Mouse (Mus musculus) Patski (cell line): ENCODE measurements around the gene Hk2. TPM values are rescaled to one million over a fixed set of nuclear protein-coding genes. Genes with fewer than 3 reads are reported as not detected.

Experiments used
- ATAC-seq: fragments of 100-300 bp; one replicate; pipeline ENCODE4 v1.8.0; 2021
- CTCF ChIA-PET: fragments of 350-600 bp; sonication (Branson Sonifier 250); formaldehyde crosslinking; loops from one replicate; lab custom pipeline; 2022; ENCODE audit warnings: inconsistent platforms; lab: Charles Lee
- POLR2A ChIA-PET: fragments of 350-600 bp; sonication (Branson Sonifier 250); formaldehyde crosslinking; loops from one replicate; lab custom pipeline; 2022; ENCODE audit warnings: antibody characterized with exemption, inconsistent platforms; lab: Charles Lee
- DNase-seq: peaks from one replicate; pipeline ENCODE4 v3.0.0-alpha.2; 2011; ENCODE audit warnings: low read depth, low spot score
- H3K27me3 ChIP-seq: fragments of 371-371 bp; one replicate; pipeline ENCODE4 v1.5.1; 2021
- CTCF ChIP-seq: fragments of 100-300 bp; IDR thresholded peaks from one replicate; pipeline ENCODE4 v1.5.1; 2021
- in situ Hi-C: fragments of 300-500 bp; cut with MboI; formaldehyde crosslinking; loops from 3 replicates; pipeline ENCODE4 v1.11.1; 2018; ENCODE audit warnings: low pct_unique_long_range_greater_than_20kb, mixed read lengths
- polyA plus RNA-seq: library from polyadenylated mRNA; unstranded; gene quantifications from one replicate; pipeline ENCODE4 v1.2.3, GENCODE M21; 2021

Hk2 gene
- polyA plus RNA-seq, 1 experiment from 2014 or later, result 75.3 TPM

DNA sequence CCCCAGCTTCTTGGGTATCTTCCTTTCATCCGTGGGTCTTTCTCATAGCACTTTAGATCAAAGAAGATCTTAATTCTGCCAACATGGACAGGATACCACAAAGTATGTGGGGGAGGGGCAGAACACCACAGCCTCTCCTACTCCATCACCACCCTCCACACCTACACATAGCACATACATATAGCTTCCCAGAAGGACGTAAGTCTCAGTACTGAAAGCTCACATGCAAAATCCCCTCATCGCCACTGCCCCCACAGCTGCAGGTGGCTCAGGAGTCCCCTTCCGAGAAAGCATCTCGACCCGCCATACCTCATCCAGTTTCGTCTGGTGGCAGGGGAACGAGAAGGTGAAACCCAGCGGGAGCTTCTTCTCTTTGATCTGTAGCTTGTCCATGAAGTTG lies 29.7 kb downstream of the Hk2 start:
- CTCF ChIA-PET, result interaction anchor here (0.7 to 1.1 kb wide), 2 partner anchors 10 to 27 kb away, joined by 3 read pairs; no protein-coding TSS in a partner anchor
- DNase-seq (no peak), ATAC-seq (no peak)
- H3K27me3 ChIP-seq, result no peaks in the 10 kb centered on the region
- in situ Hi-C loops, result loop anchor here (5.0 to 10.0 kb wide), 2 partner anchors 148 to 230 kb away; no protein-coding TSS in a partner anchor
- no peak for TF ChIP-seq CTCF
- POLR2A ChIA-PET, result no interaction called here

DNA sequence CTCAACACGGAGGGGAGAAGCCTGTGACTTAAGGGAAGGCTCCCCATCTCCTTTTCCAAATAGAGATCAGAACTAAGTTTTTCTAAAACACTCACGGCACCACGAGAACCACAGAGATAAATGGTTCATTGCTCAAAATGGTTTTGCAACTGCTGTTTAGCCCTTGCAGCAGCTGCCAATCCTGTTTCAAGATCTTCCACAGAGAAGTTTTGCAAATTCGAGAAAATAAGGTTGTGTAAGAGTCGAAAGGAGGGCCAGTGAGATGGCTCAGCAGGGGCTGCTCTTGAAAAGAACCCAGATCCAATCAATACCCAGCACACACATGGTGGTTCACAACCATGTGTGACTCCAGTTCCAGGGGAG lies 32.8 kb downstream of the Hk2 start:
- ChIA-PET POLR2A (interaction anchor here (0.6 to 1.9 kb wide), 3 partner anchors 8 to 33 kb away, joined by 3 to 7 read pairs (median 3); partner anchors contain the start of gene Hk2), CTCF (interaction anchor here (1.4 kb wide), 1 partner anchor 29 kb away, joined by 6 read pairs; no protein-coding TSS in a partner anchor)
- no peaks in the 10 kb centered on the region for H3K27me3 ChIP-seq
- TF ChIP-seq CTCF, result no peak
- ATAC-seq (no peak), DNase-seq (no peak)
- in situ Hi-C loops, result loop anchor here (5.0 to 10.0 kb wide), 2 partner anchors 151 to 233 kb away; no protein-coding TSS in a partner anchor

DNA sequence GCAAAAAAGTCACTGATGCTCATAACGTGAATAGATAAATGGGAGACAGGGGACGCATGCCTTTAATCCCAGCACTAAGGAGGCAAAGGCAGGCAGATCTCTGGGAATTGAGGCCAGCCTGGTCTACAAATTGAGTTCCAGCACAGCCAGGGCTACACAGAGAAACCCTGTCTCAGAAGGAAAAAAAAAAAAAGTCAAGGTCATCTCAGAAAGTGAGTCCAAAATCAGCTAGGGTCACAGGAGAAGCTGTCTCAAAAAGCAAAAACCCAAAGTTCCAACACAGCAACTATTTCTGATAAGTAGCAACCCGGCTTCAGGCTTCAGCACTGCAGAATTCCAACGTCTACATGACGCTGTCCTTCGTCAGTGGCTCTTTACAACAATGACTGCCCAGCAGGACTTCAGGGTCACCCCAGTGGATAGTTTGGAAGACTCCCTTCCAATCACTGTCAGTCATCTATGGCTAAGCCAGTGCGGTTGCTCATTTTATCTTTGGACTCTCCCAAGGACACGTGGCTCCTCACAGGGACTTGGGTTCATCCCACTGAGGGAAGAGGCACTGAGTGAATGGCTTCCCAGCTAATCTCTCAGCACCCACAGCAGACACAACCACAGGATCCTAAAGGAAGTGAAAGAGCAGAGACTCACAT lies 33.3 kb downstream of the Hk2 start:
- no peak for ATAC-seq
- in situ Hi-C loops, result loop anchor here (5.0 to 10.0 kb wide), 2 partner anchors 151 to 234 kb away; no protein-coding TSS in a partner anchor
- POLR2A ChIA-PET, result interaction anchor here (0.6 to 1.9 kb wide), 3 partner anchors 8 to 33 kb away, joined by 3 to 7 read pairs (median 3); partner anchors contain the start of gene Hk2
- TF ChIP-seq CTCF, result no peak
- CTCF ChIA-PET, result interaction anchor here (0.7 to 1.4 kb wide), 3 partner anchors 15 to 172 kb away, joined by 3 to 6 read pairs (median 4); no protein-coding TSS in a partner anchor
- H3K27me3 ChIP-seq, result no peaks in the 10 kb centered on the region
- no peak for DNase-seq

DNA sequence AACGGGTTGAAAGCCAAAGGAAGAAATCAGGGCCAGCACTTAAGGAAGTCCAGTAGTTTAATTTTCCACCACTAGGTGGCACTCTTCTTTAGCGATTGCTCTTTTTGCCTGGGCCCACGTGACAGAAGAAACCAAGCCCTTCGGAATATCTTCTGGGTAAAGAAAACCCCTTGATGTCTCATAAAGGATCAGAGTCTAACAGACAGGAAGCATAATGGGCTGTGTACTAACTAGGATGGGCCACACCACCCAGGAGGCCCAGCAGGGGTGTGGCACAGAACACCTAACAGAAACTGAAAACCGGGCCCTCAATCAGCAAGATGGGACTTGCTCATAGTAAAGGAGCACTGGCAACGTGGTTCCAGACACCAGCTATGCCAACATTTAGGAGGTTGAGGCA lies 34.0 kb downstream of the Hk2 start:
- no peaks in the 10 kb centered on the region for H3K27me3 ChIP-seq
- peak; percentile 15 for ATAC-seq
- POLR2A ChIA-PET, result interaction anchor here (1.9 kb wide), 1 partner anchor 34 kb away, joined by 7 read pairs; the partner anchor contains the start of gene Hk2
- in situ Hi-C loops, result loop anchor here (5.0 to 10.0 kb wide), 2 partner anchors 152 to 235 kb away; no protein-coding TSS in a partner anchor
- no peak for TF ChIP-seq CTCF
- CTCF ChIA-PET, result interaction anchor here (0.7 to 1.4 kb wide), 3 partner anchors 16 to 173 kb away, joined by 3 to 6 read pairs (median 4); no protein-coding TSS in a partner anchor
- peak; percentile 65 for DNase-seq

DNA sequence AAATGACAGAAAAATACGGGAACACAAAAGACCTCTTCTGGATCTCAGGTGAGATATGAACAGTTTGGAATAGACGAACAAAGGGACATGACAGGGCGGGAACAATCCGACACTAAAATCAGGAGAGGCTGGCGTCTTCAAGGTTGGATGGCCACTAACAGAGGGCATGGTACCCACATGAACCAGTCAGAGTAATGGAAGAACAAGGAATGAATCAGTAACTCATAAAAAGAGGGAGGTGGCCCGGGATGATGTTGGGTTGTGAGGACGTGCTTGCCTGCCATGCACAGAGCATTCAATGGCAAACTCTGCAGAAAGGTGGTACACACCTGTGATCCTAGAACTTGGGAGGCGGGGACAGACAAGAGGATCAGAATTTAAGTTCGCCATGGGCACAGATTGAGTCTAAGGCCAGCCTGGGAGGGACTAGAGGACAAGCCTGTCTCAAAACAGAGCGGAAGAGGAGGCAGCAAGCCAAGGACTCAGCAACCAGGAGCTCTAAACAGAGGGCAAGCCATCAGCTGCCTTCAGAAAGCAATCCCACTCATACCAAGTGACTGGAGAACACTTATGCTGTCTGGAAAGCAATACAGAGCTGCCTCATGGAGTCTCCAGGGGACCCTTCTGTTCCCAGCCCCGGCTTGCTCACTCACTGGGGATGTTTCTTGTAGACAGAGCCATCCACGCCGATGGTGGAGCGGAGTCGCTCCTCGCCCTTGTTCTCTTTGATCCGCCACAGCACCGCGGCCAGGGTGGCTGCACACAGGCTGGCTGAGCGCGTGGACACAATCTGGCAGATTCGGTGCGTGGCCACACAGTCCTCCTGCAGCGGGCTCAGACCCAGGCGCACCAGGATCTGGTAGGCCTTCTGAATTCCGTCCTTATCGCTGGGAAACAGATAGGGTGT lies 36.4 kb downstream of the Hk2 start:
- TF ChIP-seq CTCF, result no peak
- POLR2A ChIA-PET, result interaction anchor here (1.3 kb wide), 1 partner anchor 23 kb away, joined by 3 read pairs; no protein-coding TSS in a partner anchor
- peak; percentile 61 for ATAC-seq

DNA sequence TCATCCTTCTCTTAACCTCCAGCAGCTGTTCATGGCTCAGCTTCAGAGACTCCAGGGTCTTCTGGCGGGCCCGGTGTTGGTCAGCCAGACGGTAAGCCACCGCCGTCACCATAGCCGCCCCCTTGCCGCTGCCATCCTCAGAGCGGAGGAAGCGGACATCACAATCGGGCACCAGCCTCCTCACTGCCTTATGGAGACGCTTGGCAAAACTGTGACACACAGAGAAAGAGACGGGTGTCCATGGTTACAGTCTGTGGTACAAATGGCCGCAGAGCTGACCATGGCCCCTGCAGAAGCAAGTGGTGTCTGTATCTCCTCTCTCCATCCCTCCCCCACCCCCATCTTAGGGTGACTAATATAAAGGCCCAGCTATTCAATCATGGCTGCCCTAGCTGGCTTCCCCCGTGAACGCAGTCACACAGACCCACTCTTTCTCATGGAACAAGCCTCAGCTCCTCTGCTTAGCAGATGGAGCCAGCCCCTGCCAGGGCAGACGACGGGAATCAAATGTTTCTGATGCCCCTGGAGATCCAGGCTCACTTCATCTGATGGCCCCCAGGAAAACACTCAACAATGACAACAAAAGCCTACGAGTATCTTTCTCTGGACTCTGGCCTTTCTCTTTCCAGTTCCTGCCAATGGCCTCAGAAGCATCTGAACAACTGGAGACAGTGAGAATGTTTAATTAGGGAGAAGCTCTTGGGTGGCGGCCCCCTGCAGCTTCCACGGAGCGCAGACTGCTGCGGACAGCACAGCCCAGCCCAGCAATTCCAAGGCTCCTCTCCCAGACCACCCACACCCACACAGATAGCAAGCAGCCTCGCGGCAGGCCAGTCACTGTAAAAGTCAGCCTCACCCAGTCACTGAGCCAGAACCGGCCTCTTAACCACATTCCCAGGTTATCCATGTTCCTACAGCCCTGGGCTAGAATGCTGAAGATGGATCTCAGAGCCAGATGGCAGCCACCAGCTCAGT lies 37.3 kb downstream of the Hk2 start:
- in situ Hi-C loops, result loop anchor here (5.0 kb wide), 1 partner anchor 135 kb away; no protein-coding TSS in a partner anchor
- ATAC-seq (peak; percentile 92), DNase-seq (no peak)
- POLR2A ChIA-PET, result interaction anchor here (1.3 kb wide), 1 partner anchor 22 kb away, joined by 3 read pairs; no protein-coding TSS in a partner anchor
- CTCF ChIA-PET, result interaction anchor here (0.7 to 4.9 kb wide), 8 partner anchors 10 to 145 kb away, joined by 3 to 20 read pairs (median 4); no protein-coding TSS in a partner anchor
- H3K27me3 ChIP-seq, result no peaks in the 10 kb centered on the region
- no peak for TF ChIP-seq CTCF

More for the DNA sequence above, 36.4 kb downstream of the Hk2 start:
- no peak for DNase-seq
- in situ Hi-C loops, result loop anchor here (5.0 kb wide), 1 partner anchor 134 kb away; no protein-coding TSS in a partner anchor
- CTCF ChIA-PET, result interaction anchor here (0.7 to 4.9 kb wide), 4 partner anchors 15 to 115 kb away, joined by 3 to 20 read pairs (median 9); no protein-coding TSS in a partner anchor
- no peaks in the 10 kb centered on the region for H3K27me3 ChIP-seq

DNA sequence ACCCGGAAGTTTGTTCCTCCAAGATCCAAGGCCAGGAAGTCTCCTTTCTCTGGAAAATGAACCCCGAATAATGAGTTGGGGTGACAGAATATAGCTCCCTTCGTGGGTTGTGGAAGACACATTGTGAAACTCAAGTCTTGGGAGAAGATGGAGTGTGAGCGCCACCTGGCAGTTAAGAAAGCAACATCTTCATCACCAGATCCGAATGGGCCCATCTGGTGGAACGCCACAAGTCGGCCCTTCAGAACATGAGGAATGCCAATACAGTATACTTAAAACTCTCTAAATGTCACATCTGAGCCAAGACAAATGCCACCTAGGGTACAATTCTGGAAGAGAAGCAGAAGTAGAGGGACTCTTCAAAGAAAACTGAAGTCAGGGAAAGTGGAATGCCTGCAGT lies 38.9 kb downstream of the Hk2 start:
- DNase-seq (no peak), ATAC-seq (no peak)
- ChIA-PET CTCF (interaction anchor here (1.1 to 4.9 kb wide), 4 partner anchors 13 to 33 kb away, joined by 3 to 20 read pairs (median 13); no protein-coding TSS in a partner anchor), POLR2A (no interaction called here)
- no peaks in the 10 kb centered on the region for H3K27me3 ChIP-seq
- TF ChIP-seq CTCF, result no peak
- in situ Hi-C loops, result loop anchor here (5.0 kb wide), 1 partner anchor 137 kb away; no protein-coding TSS in a partner anchor

DNA sequence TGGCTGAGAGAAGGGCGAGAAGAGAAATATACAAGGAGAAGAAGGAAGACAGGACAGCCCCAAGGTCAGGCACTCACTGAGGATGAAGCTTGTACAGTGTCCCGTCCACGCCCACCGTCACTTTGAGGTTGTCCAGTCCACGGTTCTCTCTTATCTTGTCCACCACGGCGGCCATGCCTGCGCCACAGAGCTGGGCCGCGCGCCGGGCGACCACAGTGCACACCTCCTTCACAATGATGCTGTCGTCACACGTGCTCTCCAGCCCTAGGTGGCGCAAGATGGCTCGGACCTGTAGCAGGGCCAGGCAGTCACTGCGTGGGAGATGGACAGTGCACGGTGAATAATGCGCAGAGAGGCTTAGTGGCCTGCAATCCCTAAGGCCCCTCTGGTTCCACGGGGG lies 45.6 kb downstream of the Hk2 start:
- in situ Hi-C loops, result no loop called here
- CTCF ChIA-PET, result no interaction called here
- no peaks in the 10 kb centered on the region for H3K27me3 ChIP-seq
- ATAC-seq, result no peak
- no peak for TF ChIP-seq CTCF
- POLR2A ChIA-PET, result no interaction called here
- no peak for DNase-seq

DNA sequence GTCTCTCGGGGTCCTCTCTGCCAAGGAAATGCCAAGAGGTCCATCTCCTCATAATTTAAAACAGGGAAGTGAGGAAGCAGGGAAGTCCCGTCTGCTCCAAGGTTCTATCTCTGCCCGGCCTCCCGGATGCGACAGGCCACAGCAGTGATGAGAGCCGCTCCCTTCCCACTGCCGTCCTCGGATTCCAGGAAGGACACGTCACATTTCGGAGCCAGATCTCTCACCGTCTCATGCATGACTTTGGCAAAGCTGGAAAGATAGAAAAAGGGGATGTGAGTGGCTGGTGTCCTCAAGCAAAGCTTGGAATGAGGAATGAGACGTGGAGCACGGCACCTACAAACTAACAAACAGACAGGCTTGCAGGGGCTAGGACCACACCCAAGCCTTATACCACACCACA lies 47.0 kb downstream of the Hk2 start:
- TF ChIP-seq CTCF, result no peak
- H3K27me3 ChIP-seq, result no peaks in the 10 kb centered on the region
- CTCF ChIA-PET, result interaction anchor here (0.8 kb wide), 1 partner anchor 9 kb away, joined by 4 read pairs; no protein-coding TSS in a partner anchor
- POLR2A ChIA-PET, result no interaction called here
- in situ Hi-C loops, result no loop called here
- no peak for DNase-seq
- ATAC-seq, result no peak
